Mouse (Mus musculus): ENCODE measurements around the gene Tma7. TPM values are rescaled to one million over a fixed set of nuclear protein-coding genes. Genes with fewer than 3 reads are reported as not detected.

Tma7 gene
- 322 and 363 TPM in 2 replicates for polyA plus RNA-seq (2015; fragmentation: Nextera tagmentation; extraction: Ambion mirVana)

DNA sequence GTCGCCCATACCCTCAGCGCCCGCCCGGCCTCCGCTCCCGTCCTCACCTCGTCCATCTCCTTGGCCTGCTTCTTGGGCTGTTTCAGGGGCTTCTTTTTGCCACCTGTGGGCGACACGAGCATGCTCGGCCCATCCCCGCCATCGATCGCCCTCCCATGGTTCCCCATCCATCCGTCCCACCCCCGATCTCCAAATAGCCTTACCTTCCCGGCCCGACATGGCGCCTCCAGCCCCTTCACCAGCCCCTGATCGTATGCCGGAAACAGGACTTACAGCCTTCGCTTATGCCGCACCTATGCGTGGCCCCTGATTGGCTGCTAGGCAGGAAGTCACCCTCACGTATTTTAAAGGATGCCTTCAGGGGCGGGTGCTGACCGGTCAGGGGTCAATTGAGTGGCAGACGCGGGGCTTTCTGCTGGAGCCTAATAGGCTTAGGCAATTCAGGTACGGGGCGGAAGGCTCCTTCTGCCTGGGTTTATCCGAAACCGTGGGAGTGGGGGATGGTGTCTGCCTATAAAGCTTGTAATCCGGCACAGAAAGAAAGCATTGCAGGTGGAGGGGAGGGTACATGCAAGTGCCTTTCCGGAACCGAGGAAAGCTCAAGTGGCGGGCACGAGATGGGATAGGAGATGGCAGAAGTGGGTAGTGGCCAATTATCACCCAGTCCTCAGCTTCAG is at the start of gene Tma7, which contains the start of gene Ccdc51:
Tma7 (minus strand) TSS at position 464 of the 677 bp plus-strand sequence.
Ccdc51 (plus strand) TSS at position 370 of the 677 bp plus-strand sequence.

GRCm38 (mm10) chr9:109095137-109095982 is 13.0 kb upstream of the Tma7 start, which contains the start of gene Plxnb1:
Gene Plxnb1, plus strand, starts transcription at chr9:109095389.

GRCm38 (mm10) chr9:109073661-109074573 is 8.5 kb downstream of the Tma7 start, which contains the start of gene Atrip:
Gene Atrip, minus strand, starts transcription at chr9:109074124.

DNA sequence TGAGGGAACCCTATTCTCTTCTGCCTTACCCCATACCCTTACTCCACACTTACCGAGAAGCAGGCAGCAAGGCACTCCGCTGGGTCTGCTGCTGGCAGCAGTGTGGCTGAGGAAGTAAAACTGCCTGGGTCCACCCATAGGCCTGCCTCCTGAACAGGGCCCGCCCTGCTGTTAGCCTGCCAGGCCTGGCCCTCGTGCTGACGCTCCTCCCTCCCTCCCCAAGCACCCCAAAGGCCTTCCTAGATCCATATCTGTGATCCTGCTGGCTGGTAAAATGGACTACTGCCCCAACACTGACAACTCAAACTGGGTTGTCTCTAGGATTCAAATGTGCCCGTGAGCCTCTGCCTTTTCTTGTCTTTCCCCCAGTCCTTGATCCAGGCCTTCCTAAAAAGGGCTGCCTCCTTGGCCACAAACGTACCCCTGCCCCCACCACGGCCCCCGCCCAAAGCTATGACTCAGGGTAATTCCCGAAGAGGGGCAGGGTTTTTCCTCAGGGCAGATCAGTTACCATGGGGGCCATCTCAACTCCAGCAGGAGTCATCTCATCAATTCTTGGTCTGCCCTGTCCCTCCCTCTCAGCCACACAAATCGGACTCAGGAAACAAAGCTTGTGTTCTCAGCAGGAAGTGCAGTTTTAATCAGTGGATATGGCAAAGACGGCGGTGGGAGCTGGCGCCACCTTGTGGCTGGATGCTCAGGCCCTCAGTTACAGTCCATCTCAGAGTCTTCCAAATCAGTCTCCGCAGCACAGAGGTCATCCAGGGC is 23.1 kb downstream of the Tma7 start, which contains the start of gene Trex1:
Trex1 (minus strand) TSS at position 599 of the 768 bp plus-strand sequence.

GRCm38 (mm10) chr9:109038086-109038895 is 44.1 kb downstream of the Tma7 start, which contains the start of gene Shisa5:
Gene Shisa5, plus strand, starts transcription at chr9:109038565.

Other genes with a start within 250 kb of the Tma7 start
- 5.1 and 5.2 TPM in 2 replicates for gene Slc26a6, start 229.3 kb downstream of the Tma7 start, polyA plus RNA-seq (2015; fragmentation: Nextera tagmentation; extraction: Ambion mirVana)
- gene Tmem89, start 168.0 kb downstream of the Tma7 start, polyA plus RNA-seq (2015; fragmentation: Nextera tagmentation; extraction: Ambion mirVana), result not detected in 2 replicates
- gene Uqcrc1, start 146.0 kb downstream of the Tma7 start, polyA plus RNA-seq (2015; fragmentation: Nextera tagmentation; extraction: Ambion mirVana), result 871 and 963 TPM in 2 replicates
- 3.6 and 4.5 TPM in 2 replicates for gene Col7a1, start 129.0 kb downstream of the Tma7 start, polyA plus RNA-seq (2015; fragmentation: Nextera tagmentation; extraction: Ambion mirVana)
- gene Ucn2, start 96.6 kb downstream of the Tma7 start, polyA plus RNA-seq (2015; fragmentation: Nextera tagmentation; extraction: Ambion mirVana), result 0.13 TPM in 1 of 2 replicates, not detected in the other
- gene Pfkfb4, start 90.8 kb downstream of the Tma7 start, polyA plus RNA-seq (2015; fragmentation: Nextera tagmentation; extraction: Ambion mirVana), result 7.3 and 8.6 TPM in 2 replicates
- 47.1 and 63.1 TPM in 2 replicates for gene Shisa5, start 44.0 kb downstream of the Tma7 start, polyA plus RNA-seq (2015; fragmentation: Nextera tagmentation; extraction: Ambion mirVana)
- gene Trex1, start 22.9 kb downstream of the Tma7 start, polyA plus RNA-seq (2015; fragmentation: Nextera tagmentation; extraction: Ambion mirVana), result 14.9 and 15.0 TPM in 2 replicates
- gene Atrip, start 8.5 kb downstream of the Tma7 start, polyA plus RNA-seq (2015; fragmentation: Nextera tagmentation; extraction: Ambion mirVana), result 11.8 and 12.3 TPM in 2 replicates
- 11.0 and 11.6 TPM in 2 replicates for gene Ccdc51, start 94 bp downstream of the Tma7 start, polyA plus RNA-seq (2015; fragmentation: Nextera tagmentation; extraction: Ambion mirVana)
- gene Plxnb1, start 12.8 kb upstream of the Tma7 start, polyA plus RNA-seq (2015; fragmentation: Nextera tagmentation; extraction: Ambion mirVana), result 0.74 and 0.87 TPM in 2 replicates
- not detected in 2 replicates for gene Fbxw21, start 79.5 kb upstream of the Tma7 start, polyA plus RNA-seq (2015; fragmentation: Nextera tagmentation; extraction: Ambion mirVana)
- gene Fbxw13, start 113.4 kb upstream of the Tma7 start, polyA plus RNA-seq (2015; fragmentation: Nextera tagmentation; extraction: Ambion mirVana), result not detected in 2 replicates
- gene Fbxw20, start 152.2 kb upstream of the Tma7 start, polyA plus RNA-seq (2015; fragmentation: Nextera tagmentation; extraction: Ambion mirVana), result not detected in 2 replicates
- gene Fbxw14, start 205.1 kb upstream of the Tma7 start, polyA plus RNA-seq (2015; fragmentation: Nextera tagmentation; extraction: Ambion mirVana), result not detected in 2 replicates